Mouse (Mus musculus): ENCODE data around the gene Slc5a4b.

GRCm38 (mm10) chr10:76029276-76029675 lies 81.5 kb downstream of the Slc5a4b start:
- TF ChIP-seq CTCF (IDR thresholded peaks at IDR 0.05; ENCODE audit: extremely low read depth, insufficient read length, insufficient replicate concordance, low read depth, low read length) (no peak), POLR2A (IDR thresholded peaks at IDR 0.05; ENCODE audit: low read depth, low read length) (no peak)

Data from small intestine, adult 2 months (tissue).